Mouse (Mus musculus) stomach, postnatal 0 days (tissue): Measurements from ENCODE around the gene Treml4.

Experiments
- CTCF ChIP-seq: IDR thresholded peaks from 2 replicates; pipeline ENCODE4 v1.5.1; 2016; ENCODE audit warnings: antibody characterized with exemption, low read depth, mild to moderate bottlenecking, moderate library complexity
- EP300 ChIP-seq: optimal IDR thresholded peaks from 2 replicates; pipeline ENCODE3; 2016; ENCODE audit warnings: antibody characterized with exemption

DNA sequence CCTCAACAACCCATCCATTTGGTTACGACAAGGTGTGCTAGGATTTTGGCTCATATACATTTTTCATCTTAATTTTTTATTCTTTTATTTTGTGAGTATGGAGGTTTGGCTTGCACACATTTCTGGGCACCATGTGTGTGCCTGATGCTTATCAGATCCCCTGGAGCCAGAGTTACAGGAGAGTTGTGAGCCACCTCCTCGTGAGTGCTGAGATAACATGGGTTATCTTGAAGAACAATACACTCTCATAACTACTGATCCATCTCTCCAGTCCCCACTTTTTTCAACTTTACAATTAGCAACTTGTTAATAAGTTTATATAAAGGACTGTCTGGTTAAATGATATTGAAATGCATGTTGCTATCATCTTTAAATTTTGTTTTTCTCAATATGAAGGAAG is 57.2 kb downstream of the Treml4 start:
- TF ChIP-seq CTCF, result no peak
- TF ChIP-seq EP300, result no peak
